ENCODE assay signal across 8 mouse cellular contexts in the genomic region with DNA sequence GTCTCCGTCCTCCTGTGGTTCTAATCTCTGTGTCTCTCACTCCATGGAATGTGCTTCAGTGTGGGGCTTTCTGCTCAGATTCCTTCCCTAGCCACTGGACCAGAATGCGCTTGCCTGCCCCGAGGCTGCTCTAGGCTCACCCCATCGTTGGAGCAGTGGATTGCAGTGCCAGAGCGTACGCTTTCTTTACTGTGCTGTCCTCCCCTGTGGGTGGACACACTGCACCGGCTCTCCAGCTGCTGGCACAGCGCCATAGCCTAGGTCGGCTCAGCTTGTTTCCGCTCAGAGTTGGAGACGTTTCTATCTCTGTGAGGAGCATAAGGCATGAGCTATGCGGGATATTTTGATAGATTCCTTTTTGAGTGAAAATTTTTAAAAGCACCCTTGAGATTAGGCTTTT. TPM values are rescaled to one million over a fixed set of nuclear protein-coding genes. Genes with fewer than 3 reads are reported as not detected.
A peak's percentile ranks its signal among the peaks of the same experiment; 100 is the strongest.
DNase-seq lines count a peak whose midpoint lies in the region; ATAC-seq lines count a peak whose summit lies in the region.

No protein-coding gene starts in this region.

- no peak overlapping the region for H3K9ac ChIP-seq in kidney, embryonic 15.5 days

- no peaks in the 10 kb centered on the region for H3K9me3 ChIP-seq in kidney, embryonic 15.5 days (replicated peaks)
- no peaks in the 10 kb centered on the region for H3K9me3 ChIP-seq in midbrain, embryonic 10.5 days (replicated peaks)

- H3K4me3 ChIP-seq in kidney, embryonic 15.5 days (replicated peaks), result no peak overlapping the region
- no peak overlapping the region for H3K4me3 ChIP-seq in midbrain, embryonic 10.5 days

- peak overlapping the region; percentile 48; the same call in 1 of the 2 replicates for H3K27ac ChIP-seq in kidney, embryonic 15.5 days
- H3K27ac ChIP-seq in midbrain, embryonic 10.5 days (replicated peaks), result 0 out of 2 replicates have a peak overlapping the region, but pooled peaks have one; percentile 46

- peaks cover 71% of the 10 kb centered on the region for H3K4me1 ChIP-seq in kidney, embryonic 15.5 days
- peaks cover 7% of the 10 kb centered on the region for H3K4me1 ChIP-seq in midbrain, embryonic 10.5 days

- DNase-seq in ovary, adult 18-20 months (ENCODE audit: low spot score), result peak; percentile 56
- no peak for DNase-seq in ovary, postnatal 10 days (ENCODE audit: low spot score)
- peak; percentile 75 to 76 for DNase-seq in cerebellum, adult 18-20 months
- peak; percentile 54 to 65 for DNase-seq in heart, adult 9 months (ENCODE audit: low spot score in 2 of 2)
- DNase-seq in midbrain, embryonic 10.5 days (ENCODE audit: low spot score), result no peak
- peak; percentile 45 to 64 for DNase-seq in thymus, postnatal 36 days
- no peak for DNase-seq in embryo, embryonic 10 days (ENCODE audit: low spot score)

- no peak overlapping the region for H3K4me2 ChIP-seq in kidney, embryonic 15.5 days

- peak; percentile 78 for ATAC-seq in kidney, embryonic 15.5 days (replicated peaks; ENCODE audit: low FRiP score)

- no peaks in the 10 kb centered on the region for H3K36me3 ChIP-seq in kidney, embryonic 15.5 days
- no peaks in the 10 kb centered on the region for H3K36me3 ChIP-seq in midbrain, embryonic 10.5 days

- WGBS in kidney, embryonic 15.5 days, result 29% methylated on average over 12 of the region's 12 CpGs
- WGBS in midbrain, embryonic 10.5 days, result 90% methylated on average over 12 of the region's 12 CpGs

- no peaks in the 10 kb centered on the region for H3K27me3 ChIP-seq in kidney, embryonic 15.5 days
- no peaks in the 10 kb centered on the region for H3K27me3 ChIP-seq in midbrain, embryonic 10.5 days (ENCODE audit: low read depth, poor library complexity, severe bottlenecking)

RNA-seq across cellular contexts. Expression of gene Snx9, which starts 31.4 kb away (rescaled TPM):
- polyA plus RNA-seq in kidney, embryonic 15.5 days (2015; fragmentation: Nextera tagmentation; extraction: Ambion mirVana), result 34.8 and 36.4 TPM in 2 replicates
- 14.2 and 15.3 TPM in 2 replicates for polyA plus RNA-seq in midbrain, embryonic 10.5 days (2016; fragmentation: Nextera tagmentation; extraction: Ambion mirVana)

Comparison
In these comparisons a context has a peak if more than half of its experiments do, and no peak if none do; other contexts are left out.
1. DNase-seq: peak in ovary, adult 18-20 months (single experiment), cerebellum, adult 18-20 months (2 of 2), heart, adult 9 months (2 of 2) and thymus, postnatal 36 days (2 of 2); none in ovary, postnatal 10 days (single experiment), midbrain, embryonic 10.5 days (single experiment) and embryo, embryonic 10 days (single experiment).